Mouse (Mus musculus) liver, embryonic 15.5 days (tissue): ENCODE data around the gene Btbd11. TPM values are rescaled to one million over a fixed set of nuclear protein-coding genes. Genes with fewer than 3 reads are reported as not detected.
"Not testable (repeated sequence)": the region's sequence is repeated elsewhere in the genome, so short reads cannot be mapped to it uniquely, and the experiment has no call there.

Source experiments
- ATAC-seq: fragments of 200-750 bp; cut with Nextera tagmentation; 2 replicates; pipeline ENCODE4 v1.8.0; 2017; ENCODE audit warnings: moderate number of reproducible peaks, mild to moderate bottlenecking, moderate library complexity; ENCODE audit not compliant: insufficient read depth
- H3K27ac ChIP-seq: fragments of 300-500 bp; sonication (generic); replicated peaks from 2 replicates; pipeline ENCODE4 v1.5.1; 2015; ENCODE audit warnings: mild to moderate bottlenecking, inconsistent platforms
- H3K27me3 ChIP-seq: fragments of 300-500 bp; sonication (generic); 2 replicates; pipeline ENCODE4 v1.6.1; 2015; ENCODE audit warnings: mild to moderate bottlenecking, inconsistent platforms
- H3K36me3 ChIP-seq: fragments of 300-500 bp; sonication (generic); replicated peaks from 2 replicates; pipeline ENCODE4 v1.6.1; 2015; ENCODE audit warnings: moderate library complexity, mild to moderate bottlenecking, inconsistent platforms
- H3K4me1 ChIP-seq: fragments of 300-500 bp; sonication (generic); replicated peaks from 2 replicates; pipeline ENCODE4 v1.6.1; 2015; ENCODE audit warnings: inconsistent platforms
- H3K4me2 ChIP-seq: fragments of 300-500 bp; sonication (generic); 2 replicates; pipeline ENCODE4 v1.6.1; 2015; ENCODE audit warnings: moderate library complexity, mild to moderate bottlenecking, inconsistent platforms
- H3K4me3 ChIP-seq: fragments of 300-500 bp; sonication (generic); replicated peaks from 2 replicates; pipeline ENCODE4 v1.5.1; 2015; ENCODE audit warnings: mild to moderate bottlenecking, inconsistent platforms
- H3K9ac ChIP-seq: fragments of 300-500 bp; sonication (generic); 2 replicates; pipeline ENCODE4 v1.6.1; 2015; ENCODE audit warnings: moderate library complexity, mild to moderate bottlenecking, inconsistent platforms
- H3K9me3 ChIP-seq: fragments of 300-500 bp; sonication (generic); replicated peaks from 2 replicates; pipeline ENCODE4 v1.6.1; 2016; ENCODE audit warnings: inconsistent platforms
- WGBS: fragments of 180-500 bp; shearing (Covaris S2); methylation state at CpG from one replicate; pipeline ENCODE4 v1.1.7; 2015; ENCODE audit warnings: mixed read lengths; ENCODE audit not compliant: insufficient replicate concordance; 5-methylcytosine and 5-hydroxymethylcytosine counted together
- polyA plus RNA-seq: library from polyadenylated mRNA; unstranded; fragments of >200 nt; fragmentation: Nextera tagmentation; extraction: Ambion mirVana; gene quantifications from 2 replicates; pipeline ENCODE4 v1.2.1, GENCODE M21; 2015

The Btbd11 gene
- polyA plus RNA-seq, 1 experiment from 2014 or later = 0.35 TPM

DNA sequence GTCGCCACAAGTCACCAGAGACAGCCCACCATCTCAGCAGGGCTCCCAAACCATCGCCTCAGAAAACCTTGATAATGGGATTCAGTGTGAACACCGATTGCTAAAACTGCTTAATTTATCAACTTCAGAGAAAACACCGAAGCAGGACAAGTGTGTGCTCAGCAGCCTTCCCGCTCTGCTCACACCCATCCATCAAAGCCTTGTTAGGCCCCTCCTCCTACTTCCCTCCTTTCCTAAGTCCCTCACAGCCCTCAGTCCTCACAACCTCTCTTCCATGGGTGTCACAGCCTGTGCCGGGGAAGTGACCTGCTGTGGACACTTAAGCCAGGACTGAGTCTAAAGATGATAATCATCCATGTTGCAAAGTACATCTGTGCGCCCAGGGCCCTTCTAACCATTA, 251.0 kb downstream of the Btbd11 start:
- no peaks in the 10 kb centered on the region for H3K9me3 ChIP-seq
- H3K27me3 ChIP-seq = no peaks in the 10 kb centered on the region
- H3K27ac ChIP-seq = no peak overlapping the region
- H3K36me3 ChIP-seq = no peaks in the 10 kb centered on the region
- H3K4me3 ChIP-seq = no peak overlapping the region
- no peaks in the 10 kb centered on the region for H3K4me1 ChIP-seq
- H3K4me2 ChIP-seq = no peak overlapping the region
- no peak overlapping the region for H3K9ac ChIP-seq
- ATAC-seq = no peak
- 27% methylated on average over 7 of the region's 7 CpGs for WGBS

DNA sequence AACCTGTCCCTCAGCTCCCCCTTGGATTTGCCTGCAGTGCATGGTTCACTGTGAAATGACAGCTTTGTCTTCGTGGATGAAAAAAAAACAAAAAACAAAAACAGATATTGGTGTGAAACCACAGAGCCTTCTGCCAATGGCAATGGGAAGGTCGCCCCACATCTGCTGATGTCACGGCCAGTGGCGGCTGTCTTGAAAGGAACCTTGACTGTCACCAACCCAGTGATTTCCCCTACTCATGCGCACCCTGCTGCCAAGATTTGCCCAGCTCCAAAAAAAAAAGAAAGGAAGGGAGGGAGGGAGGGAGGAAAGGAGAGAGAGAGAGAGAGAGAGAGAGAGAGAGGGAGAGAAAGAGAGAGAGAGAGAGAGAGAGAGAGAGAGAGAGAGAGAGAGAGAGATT, 251.5 kb downstream of the Btbd11 start:
- Histone ChIP-seq H3K9ac (no peak overlapping the region), H3K4me3 (no peak overlapping the region), H3K9me3 (no peaks in the 10 kb centered on the region), H3K4me1 (no peaks in the 10 kb centered on the region), H3K36me3 (no peaks in the 10 kb centered on the region), H3K27me3 (no peaks in the 10 kb centered on the region), H3K27ac (no peak overlapping the region), H3K4me2 (no peak overlapping the region)
- ATAC-seq = no peak
- WGBS = 48% methylated on average over 5 of the region's 5 CpGs

DNA sequence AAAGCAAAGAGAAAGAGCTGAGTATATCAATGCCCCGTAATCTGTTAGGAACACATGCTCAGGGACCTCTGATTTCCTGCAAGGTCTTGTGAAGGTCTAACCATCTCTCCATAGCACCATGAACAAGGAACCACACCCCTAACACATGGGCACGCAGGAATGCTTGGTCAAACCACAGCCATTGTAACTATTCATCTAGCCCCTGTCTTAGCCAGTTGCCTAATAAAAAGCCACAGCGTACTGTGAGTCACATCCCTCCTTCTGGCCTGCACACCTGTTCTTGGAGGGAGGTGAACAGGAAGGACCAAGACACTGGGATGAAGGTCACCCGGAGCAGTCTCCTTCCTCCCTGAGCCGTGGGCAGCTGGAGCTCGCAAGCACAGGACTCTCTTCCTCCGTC, 253.0 kb downstream of the Btbd11 start:
- Histone ChIP-seq H3K27ac (no peak overlapping the region), H3K9me3 (no peaks in the 10 kb centered on the region), H3K4me2 (no peak overlapping the region), H3K4me3 (no peak overlapping the region), H3K27me3 (no peaks in the 10 kb centered on the region), H3K36me3 (no peaks in the 10 kb centered on the region), H3K9ac (no peak overlapping the region), H3K4me1 (no peaks in the 10 kb centered on the region)
- no peak for ATAC-seq
- WGBS = 57% methylated on average over 7 of the region's 7 CpGs

DNA sequence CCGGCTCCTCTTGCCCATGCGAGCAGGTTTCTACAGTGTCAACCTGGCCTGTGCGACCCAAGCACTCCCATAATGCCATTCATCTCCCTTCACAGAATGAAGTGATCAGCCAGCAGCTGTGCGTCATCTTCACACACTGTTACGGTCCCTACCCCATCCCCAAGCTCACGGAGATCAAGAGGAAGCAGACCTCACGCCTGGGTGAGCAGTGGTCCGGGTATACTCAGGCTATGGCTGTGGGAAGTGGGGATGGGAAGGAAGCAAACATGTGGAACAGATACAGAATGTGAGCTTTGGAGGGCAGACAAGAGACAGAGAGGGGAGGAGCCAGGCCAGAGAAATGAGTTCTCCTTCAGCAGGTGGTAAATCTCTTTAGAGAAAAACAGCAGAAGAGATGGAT, 253.8 kb downstream of the Btbd11 start:
- no peak overlapping the region for H3K4me2 ChIP-seq
- H3K36me3 ChIP-seq = no peaks in the 10 kb centered on the region
- ATAC-seq = no peak
- WGBS = 54% methylated on average over 8 of the region's 8 CpGs
- H3K9me3 ChIP-seq = no peaks in the 10 kb centered on the region
- no peak overlapping the region for H3K4me3 ChIP-seq
- H3K9ac ChIP-seq = no peak overlapping the region
- no peaks in the 10 kb centered on the region for H3K4me1 ChIP-seq
- H3K27ac ChIP-seq = no peak overlapping the region
- H3K27me3 ChIP-seq = no peaks in the 10 kb centered on the region

DNA sequence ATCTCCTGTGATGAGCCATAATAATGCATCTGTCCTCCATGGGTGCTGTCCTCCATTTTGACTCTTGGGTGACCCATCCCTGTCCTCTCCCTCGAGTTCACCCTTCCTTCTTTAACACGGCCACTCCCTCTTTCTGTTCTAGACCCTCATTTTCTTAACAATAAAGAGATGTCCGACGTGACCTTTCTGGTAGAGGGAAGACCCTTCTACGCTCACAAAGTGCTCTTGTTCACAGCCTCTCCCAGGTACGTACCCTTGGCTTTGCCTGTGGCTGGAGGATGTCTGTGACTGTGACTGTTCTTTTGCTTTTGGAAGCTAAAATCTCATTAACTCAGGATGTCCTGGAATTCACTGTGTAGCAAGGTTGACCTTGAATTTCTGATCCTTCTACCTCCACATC, 258.7 kb downstream of the Btbd11 start:
- Histone ChIP-seq H3K9ac (no peak overlapping the region), H3K4me3 (no peak overlapping the region), H3K4me1 (no peaks in the 10 kb centered on the region), H3K27ac (no peak overlapping the region), H3K36me3 (no peaks in the 10 kb centered on the region), H3K27me3 (no peaks in the 10 kb centered on the region), H3K4me2 (no peak overlapping the region), H3K9me3 (no peaks in the 10 kb centered on the region)
- WGBS = 61% methylated on average over 6 of the region's 6 CpGs
- ATAC-seq = no peak

DNA sequence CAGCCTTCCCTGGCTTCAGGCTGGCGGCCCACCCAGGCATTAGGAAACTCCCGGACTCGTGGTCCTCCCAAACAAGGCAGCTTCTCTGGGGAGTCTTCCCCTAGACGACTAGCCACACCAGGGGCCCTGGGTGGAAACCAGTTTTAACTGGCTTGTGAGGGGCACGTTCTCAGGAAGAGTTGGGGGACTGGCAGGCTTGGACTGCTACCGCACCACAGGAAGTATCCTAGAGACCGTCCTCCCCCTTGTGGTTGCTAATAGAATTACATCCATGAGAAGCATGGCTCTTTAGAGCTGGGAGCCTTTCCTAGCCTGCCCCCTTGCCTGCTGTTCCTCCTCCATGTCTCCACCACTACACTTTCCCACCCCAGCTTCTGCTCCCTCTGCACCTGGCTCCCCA, 265.1 kb downstream of the Btbd11 start:
- Histone ChIP-seq H3K4me3 (no peak overlapping the region), H3K27me3 (no peaks in the 10 kb centered on the region), H3K4me2 (no peak overlapping the region), H3K27ac (no peak overlapping the region), H3K36me3 (no peaks in the 10 kb centered on the region), H3K9me3 (no peaks in the 10 kb centered on the region), H3K4me1 (no peaks in the 10 kb centered on the region), H3K9ac (no peak overlapping the region)
- ATAC-seq = no peak
- WGBS = 20% methylated on average over 7 of the region's 7 CpGs

DNA sequence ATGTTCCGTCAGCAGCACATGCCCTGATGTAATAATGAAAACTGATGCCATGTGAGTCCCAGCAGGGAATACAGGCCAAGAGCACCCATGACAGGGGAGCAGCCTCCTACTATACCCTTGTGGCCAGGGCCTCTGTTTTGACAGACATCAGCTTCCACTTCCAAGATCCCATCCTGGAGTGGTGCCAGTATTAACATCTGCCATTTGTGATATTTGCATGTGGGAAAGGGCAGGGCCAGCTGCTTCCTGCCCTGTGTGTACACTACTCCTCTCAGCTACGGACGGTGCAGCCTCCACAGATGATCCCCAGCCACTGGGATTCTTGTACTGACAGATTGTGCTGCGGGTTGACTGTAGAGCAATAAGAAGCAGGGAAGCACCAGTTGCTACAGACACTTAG, 269.3 kb downstream of the Btbd11 start:
- WGBS = 42% methylated on average over 4 of the region's 4 CpGs

DNA sequence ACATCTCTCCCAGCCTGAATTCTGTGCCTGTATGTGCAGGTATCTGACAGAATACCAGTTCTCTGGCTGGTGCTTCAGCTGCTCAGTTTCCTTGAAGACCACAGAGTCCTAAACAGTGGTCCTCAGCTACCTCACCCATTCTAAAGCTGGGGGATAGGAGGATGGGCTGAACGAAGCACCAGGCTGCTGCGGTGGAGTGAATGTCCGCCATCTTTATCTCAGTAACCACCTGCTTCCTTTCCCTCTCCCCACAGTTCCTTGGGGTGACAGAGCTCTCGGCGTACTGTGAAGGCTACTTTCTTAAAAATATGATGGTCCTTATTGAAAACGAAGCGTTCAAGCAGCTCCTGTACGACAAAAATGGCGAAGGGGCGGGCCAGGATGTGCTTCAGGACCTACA, 271.3 kb downstream of the Btbd11 start:
- H3K27ac ChIP-seq = no peak overlapping the region
- no peaks in the 10 kb centered on the region for H3K36me3 ChIP-seq
- H3K27me3 ChIP-seq = no peaks in the 10 kb centered on the region
- H3K9ac ChIP-seq = no peak overlapping the region
- no peak overlapping the region for H3K4me2 ChIP-seq
- no peak overlapping the region for H3K4me3 ChIP-seq
- WGBS = 44% methylated on average over 10 of the region's 10 CpGs
- H3K9me3 ChIP-seq = no peaks in the 10 kb centered on the region
- no peaks in the 10 kb centered on the region for H3K4me1 ChIP-seq
- ATAC-seq = no peak

More for the DNA sequence above, 269.3 kb downstream of the Btbd11 start:
- Histone ChIP-seq H3K4me1 (no peaks in the 10 kb centered on the region), H3K27ac (no peak overlapping the region), H3K9me3 (no peaks in the 10 kb centered on the region), H3K27me3 (no peaks in the 10 kb centered on the region), H3K36me3 (no peaks in the 10 kb centered on the region), H3K9ac (no peak overlapping the region), H3K4me2 (no peak overlapping the region), H3K4me3 (no peak overlapping the region)
- ATAC-seq = no peak

DNA sequence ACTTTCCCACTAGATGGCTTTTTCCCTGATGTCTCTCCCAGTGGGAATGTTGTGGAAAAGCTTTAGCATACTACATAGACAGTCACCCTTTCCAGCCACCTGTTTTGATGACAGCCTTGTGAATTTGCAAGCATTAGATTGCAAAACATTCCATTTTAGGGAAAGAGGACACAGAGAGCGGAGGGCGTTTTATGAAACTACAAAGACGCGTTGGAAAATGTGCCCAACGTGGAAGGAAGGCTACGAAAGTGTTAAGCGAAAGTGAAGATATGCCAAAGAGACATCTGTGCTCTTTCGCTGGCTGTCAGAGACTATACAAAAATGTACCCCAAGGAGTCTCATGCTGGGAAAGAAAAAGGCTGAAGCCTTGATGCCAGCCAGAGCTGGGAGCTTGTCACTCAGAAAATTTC, 286.9 kb downstream of the Btbd11 start:
- 79% methylated on average over 8 of the region's 8 CpGs for WGBS
- Histone ChIP-seq H3K27me3 (no peaks in the 10 kb centered on the region), H3K9ac (no peak overlapping the region), H3K9me3 (no peaks in the 10 kb centered on the region), H3K4me3 (no peak overlapping the region), H3K36me3 (no peaks in the 10 kb centered on the region), H3K27ac (no peak overlapping the region), H3K4me2 (no peak overlapping the region), H3K4me1 (no peaks in the 10 kb centered on the region)
- no peak for ATAC-seq

DNA sequence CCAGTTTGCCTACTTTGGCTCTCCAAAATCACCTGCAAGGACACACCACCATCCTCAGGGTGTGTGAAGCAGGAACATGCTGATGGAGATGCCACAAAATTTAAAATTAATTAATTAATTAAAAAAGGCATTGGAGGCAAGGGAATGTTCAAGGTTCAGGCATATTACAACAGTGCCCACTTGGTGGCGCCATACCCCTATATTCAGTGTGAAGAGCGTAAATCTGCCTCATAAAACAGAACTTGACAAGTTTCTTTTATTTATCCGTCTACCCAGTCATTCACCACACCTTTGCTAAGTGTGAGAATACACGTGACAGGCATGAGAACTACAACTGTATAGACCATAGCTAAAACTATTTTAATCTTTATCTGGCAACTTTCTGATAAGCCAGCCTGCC, 292.0 kb downstream of the Btbd11 start:
- no peak for ATAC-seq
- no peaks in the 10 kb centered on the region for H3K9me3 ChIP-seq
- H3K36me3 ChIP-seq = no peaks in the 10 kb centered on the region
- H3K27ac ChIP-seq = no peak overlapping the region
- H3K9ac ChIP-seq = no peak overlapping the region
- H3K27me3 ChIP-seq = no peaks in the 10 kb centered on the region
- no peaks in the 10 kb centered on the region for H3K4me1 ChIP-seq
- H3K4me2 ChIP-seq = no peak overlapping the region
- H3K4me3 ChIP-seq = no peak overlapping the region
- 16% methylated on average over 4 of the region's 4 CpGs for WGBS

DNA sequence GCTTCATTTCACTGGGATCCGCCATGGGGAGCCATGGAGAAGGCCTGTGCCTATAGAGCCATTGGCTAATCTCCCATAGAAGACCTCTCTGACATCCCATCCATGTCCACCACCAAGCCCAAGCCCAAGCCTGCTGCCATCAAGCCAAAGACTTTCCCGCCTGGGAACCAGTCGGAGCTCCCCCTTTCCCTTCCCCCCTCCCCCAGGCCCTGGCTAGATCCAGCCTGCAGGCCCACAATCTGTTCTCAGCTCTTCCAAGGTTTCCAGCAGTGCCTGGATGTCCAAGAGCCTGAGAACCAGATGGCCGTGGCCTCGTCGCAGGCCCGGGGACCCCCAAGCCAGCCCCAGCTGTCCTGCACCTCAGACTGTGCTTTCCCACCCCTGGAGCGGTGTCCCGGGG, 295.8 kb downstream of the Btbd11 start:
- Histone ChIP-seq H3K9me3 (no peaks in the 10 kb centered on the region), H3K36me3 (no peaks in the 10 kb centered on the region), H3K9ac (no peak overlapping the region), H3K4me2 (no peak overlapping the region), H3K27me3 (no peaks in the 10 kb centered on the region), H3K4me3 (no peak overlapping the region), H3K27ac (no peak overlapping the region), H3K4me1 (no peaks in the 10 kb centered on the region)
- no peak for ATAC-seq
- WGBS = 67% methylated on average over 9 of the region's 9 CpGs

DNA sequence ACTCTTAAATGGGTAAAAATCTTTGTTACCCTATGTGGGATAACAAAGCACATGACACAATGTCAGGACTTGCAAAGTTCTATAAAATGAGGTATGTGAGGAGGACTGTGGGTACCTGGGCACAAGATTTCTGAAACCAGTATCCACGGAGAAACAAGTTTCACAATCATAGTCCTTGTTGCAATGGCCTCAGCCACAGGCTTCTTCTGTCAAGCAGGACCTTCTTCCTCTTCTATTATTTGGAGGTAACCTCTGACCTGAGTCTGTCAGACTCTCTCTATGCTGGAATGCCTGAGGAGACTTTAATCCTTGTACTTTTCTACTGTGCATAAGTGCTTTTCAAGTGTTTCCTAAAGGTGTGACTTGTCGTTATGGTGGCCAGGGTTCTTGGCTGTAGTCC, 307.8 kb downstream of the Btbd11 start:
- H3K9me3 ChIP-seq, H3K9ac ChIP-seq, H3K4me1 ChIP-seq, H3K36me3 ChIP-seq, H3K27ac ChIP-seq, H3K4me3 ChIP-seq, H3K4me2 ChIP-seq, H3K27me3 ChIP-seq, ATAC-seq: not testable (repeated sequence)
- WGBS = 36% methylated on average over 2 of the region's 2 CpGs
